Mouse (Mus musculus) lung, embryonic 14.5 days (tissue): Measurements from ENCODE around the gene Iqschfp. TPM values are rescaled to one million over a fixed set of nuclear protein-coding genes. Genes with fewer than 3 reads are reported as not detected.
A peak's percentile ranks its signal among the peaks of the same experiment; 100 is the strongest.

Experiments used
- ATAC-seq: fragments of 200-750 bp; cut with Nextera tagmentation; 2 replicates; pipeline ENCODE4 v1.8.0; 2017; ENCODE audit warnings: mild to moderate bottlenecking, moderate TSS enrichment, moderate library complexity; ENCODE audit not compliant: insufficient read depth
- DNase-seq: peaks from one replicate; pipeline ENCODE4 v3.0.0-alpha.2; 2015
- H3K27ac ChIP-seq: fragments of 300-500 bp; sonication (generic); 2 replicates; pipeline ENCODE4 v1.5.1; 2014; ENCODE audit warnings: low read depth, mild to moderate bottlenecking, moderate library complexity
- H3K27me3 ChIP-seq: fragments of 300-500 bp; sonication (generic); 2 replicates; pipeline ENCODE4 v1.6.1; 2014; ENCODE audit warnings: low read length, control low read depth; ENCODE audit not compliant: insufficient read depth
- H3K36me3 ChIP-seq: fragments of 300-500 bp; sonication (generic); 2 replicates; pipeline ENCODE4 v1.6.1; 2014; ENCODE audit warnings: control low read depth; ENCODE audit not compliant: insufficient read depth
- H3K4me1 ChIP-seq: fragments of 300-500 bp; sonication (generic); 2 replicates; pipeline ENCODE4 v1.6.1; 2014; ENCODE audit warnings: antibody characterized with exemption, control low read depth; ENCODE audit not compliant: insufficient read depth
- H3K4me2 ChIP-seq: fragments of 300-500 bp; sonication (generic); 2 replicates; pipeline ENCODE4 v1.6.1; 2014; ENCODE audit warnings: mild to moderate bottlenecking
- H3K4me3 ChIP-seq: fragments of 300-500 bp; sonication (generic); 2 replicates; pipeline ENCODE4 v1.5.1; 2014; ENCODE audit warnings: low read depth, low read length
- H3K9ac ChIP-seq: fragments of 300-500 bp; sonication (generic); 2 replicates; pipeline ENCODE4 v1.6.1; 2014
- H3K9me3 ChIP-seq: fragments of 300-500 bp; sonication (generic); 2 replicates; pipeline ENCODE4 v1.6.1; 2016; ENCODE audit warnings: low read depth, low read length, control low read depth
- CTCF ChIP-seq: IDR thresholded peaks from 2 replicates; pipeline ENCODE4 v1.5.1; 2016; ENCODE audit warnings: antibody characterized with exemption, low read depth
- WGBS: fragments of 180-500 bp; shearing (Covaris S2); extraction: QIAGEN DNeasy Blood & Tissue Kit; methylation state at CpG from one replicate; pipeline ENCODE4 v1.1.7; 2014; 5-methylcytosine and 5-hydroxymethylcytosine counted together
- polyA plus RNA-seq: library from polyadenylated mRNA; unstranded; fragments of >200 nt; fragmentation: Nextera tagmentation; extraction: Ambion mirVana; gene quantifications from 2 replicates; pipeline ENCODE4 v1.2.1, GENCODE M21; 2014

The Iqschfp gene
- polyA plus RNA-seq, 1 experiment from 2014 or later: not detected

- Histone ChIP-seq H3K9me3 (no peaks in the 10 kb centered on the region), H3K4me1 (no peaks in the 10 kb centered on the region), H3K4me3 (no peak overlapping the region), H3K9ac (no peak overlapping the region), H3K27me3 (no peaks in the 10 kb centered on the region), H3K4me2 (no peak overlapping the region), H3K27ac (no peak overlapping the region), H3K36me3 (no peaks in the 10 kb centered on the region)
- DNase-seq (no peak), ATAC-seq (no peak)
- TF ChIP-seq CTCF: no peak
- 66% methylated on average over 4 of the region's 4 CpGs for WGBS
These were observed 673.6 kb downstream of the Iqschfp start for GRCm38 (mm10) chr3:68565675-68566055.

- Histone ChIP-seq H3K27ac (no peak overlapping the region), H3K36me3 (no peaks in the 10 kb centered on the region), H3K27me3 (no peaks in the 10 kb centered on the region), H3K4me2 (no peak overlapping the region), H3K4me3 (no peak overlapping the region), H3K9me3 (no peaks in the 10 kb centered on the region), H3K9ac (no peak overlapping the region), H3K4me1 (no peaks in the 10 kb centered on the region)
- no peak for TF ChIP-seq CTCF
- ATAC-seq: no peak
- 55% methylated on average over 7 of the region's 7 CpGs for WGBS
- no peak for DNase-seq
These were observed 675.5 kb downstream of the Iqschfp start for GRCm38 (mm10) chr3:68567581-68567980.

DNA sequence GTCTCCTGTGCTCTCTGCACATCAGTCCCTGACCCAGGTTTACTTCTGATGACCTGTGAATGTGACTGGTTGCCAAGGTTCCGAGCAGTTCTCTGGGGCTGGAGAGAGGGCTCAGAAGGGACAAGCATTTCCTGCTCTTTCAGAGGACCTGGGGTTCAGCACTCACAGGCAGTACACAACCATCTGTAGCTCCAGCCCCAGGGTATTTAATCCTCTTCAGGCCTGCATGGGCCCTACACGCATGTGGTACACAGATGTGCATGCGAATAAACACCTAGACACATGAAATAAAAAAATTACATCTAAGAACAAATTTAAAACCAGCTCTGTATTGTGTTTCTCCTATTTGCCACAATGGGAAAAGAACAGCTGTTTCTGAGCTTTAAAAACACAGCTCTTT lies 676.1 kb downstream of the Iqschfp start:
- no peaks in the 10 kb centered on the region for H3K36me3 ChIP-seq
- WGBS: 70% methylated on average over 3 of the region's 3 CpGs
- no peak overlapping the region for H3K4me2 ChIP-seq
- 0 out of 2 replicates have a peak, but pooled peaks cover under 1% of the 10 kb centered on the region for H3K4me1 ChIP-seq
- no peaks in the 10 kb centered on the region for H3K27me3 ChIP-seq
- no peak for ATAC-seq
- H3K9ac ChIP-seq: no peak overlapping the region
- DNase-seq: no peak
- no peak overlapping the region for H3K27ac ChIP-seq
- no peak overlapping the region for H3K4me3 ChIP-seq
- no peaks in the 10 kb centered on the region for H3K9me3 ChIP-seq
- no peak for TF ChIP-seq CTCF

GRCm38 (mm10) chr3:68568716-68569115 lies 676.7 kb downstream of the Iqschfp start:
- 47% methylated on average over 7 of the region's 7 CpGs for WGBS
- Histone ChIP-seq H3K4me2 (no peak overlapping the region), H3K36me3 (no peaks in the 10 kb centered on the region), H3K9me3 (no peaks in the 10 kb centered on the region), H3K27ac (no peak overlapping the region), H3K4me3 (no peak overlapping the region), H3K9ac (no peak overlapping the region), H3K4me1 (0 out of 2 replicates have a peak, but pooled peaks cover 5% of the 10 kb centered on the region), H3K27me3 (no peaks in the 10 kb centered on the region)
- DNase-seq: no peak
- no peak for TF ChIP-seq CTCF
- ATAC-seq: no peak

GRCm38 (mm10) chr3:68570319-68570718 lies 678.3 kb downstream of the Iqschfp start:
- H3K9ac ChIP-seq: no peak overlapping the region
- no peak for TF ChIP-seq CTCF
- no peak overlapping the region for H3K27ac ChIP-seq
- H3K4me2 ChIP-seq: no peak overlapping the region
- DNase-seq: no peak
- H3K4me1 ChIP-seq: peaks cover 11% of the 10 kb centered on the region; the same call in 1 of the 2 replicates
- H3K4me3 ChIP-seq: no peak overlapping the region
- H3K9me3 ChIP-seq: no peaks in the 10 kb centered on the region
- no peaks in the 10 kb centered on the region for H3K27me3 ChIP-seq
- WGBS: 57% methylated on average over 4 of the region's 4 CpGs
- no peaks in the 10 kb centered on the region for H3K36me3 ChIP-seq
- ATAC-seq: no peak

DNA sequence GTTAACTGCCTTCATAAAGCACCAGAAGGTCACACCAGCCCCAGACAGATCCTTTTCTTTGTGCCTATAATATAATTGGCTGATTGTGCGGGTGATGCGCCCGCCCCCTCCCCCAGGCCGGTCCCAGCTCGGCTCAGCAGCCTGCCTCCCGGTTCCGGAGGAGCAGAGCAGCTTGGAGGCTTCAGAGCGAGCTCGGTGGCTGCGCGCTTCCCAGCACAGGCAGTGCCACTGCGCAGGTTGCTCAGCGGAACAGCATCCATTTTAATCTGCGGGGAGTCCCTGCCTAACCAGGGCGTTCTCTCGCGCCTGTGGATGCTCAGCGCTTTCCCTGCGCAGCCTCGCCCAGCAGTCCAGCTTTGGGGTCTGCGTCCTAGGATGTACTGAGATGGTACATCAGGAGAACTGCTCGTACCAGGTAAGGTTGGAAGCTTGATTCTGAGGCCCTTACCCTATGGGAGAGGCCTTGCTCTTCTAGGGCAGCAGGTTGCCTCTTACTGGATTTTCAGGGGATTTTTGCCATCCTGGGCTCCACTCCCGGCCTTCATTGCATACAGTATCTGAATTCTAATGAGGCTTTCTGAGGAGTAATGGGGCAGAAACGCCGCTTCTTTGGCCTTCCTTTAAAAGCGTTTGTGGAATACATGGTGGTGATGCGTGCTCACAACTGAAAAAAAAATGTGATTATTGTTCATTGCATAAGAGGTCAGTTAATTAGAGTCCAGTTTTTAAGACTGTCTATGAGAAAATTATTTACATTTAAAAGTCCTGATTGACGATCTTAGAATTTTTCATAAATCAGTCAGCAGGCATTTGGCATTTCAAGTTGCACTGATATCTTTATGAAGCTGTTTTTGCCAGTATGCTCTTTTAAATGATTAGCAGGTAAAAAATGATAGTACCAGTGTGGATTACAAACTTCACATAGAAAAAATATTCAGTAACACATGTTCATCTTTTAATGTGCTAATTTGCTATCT lies 680.5 kb downstream of the Iqschfp start:
- TF ChIP-seq CTCF: no peak
- Histone ChIP-seq H3K27ac (peak overlapping the region; percentile 48), H3K4me3 (peak overlapping the region; percentile 26), H3K27me3 (no peaks in the 10 kb centered on the region), H3K4me1 (peaks cover 28% of the 10 kb centered on the region), H3K9me3 (no peaks in the 10 kb centered on the region), H3K36me3 (no peaks in the 10 kb centered on the region), H3K4me2 (peak overlapping the region; percentile 57), H3K9ac (0 out of 2 replicates have a peak overlapping the region, but pooled peaks have one; percentile 17)
- WGBS: 18% methylated on average over 28 of the region's 28 CpGs
- ATAC-seq: peak; percentile 38
- DNase-seq: peak; percentile 70

GRCm38 (mm10) chr3:68573226-68573624 lies 681.2 kb downstream of the Iqschfp start:
- no peak for TF ChIP-seq CTCF
- Histone ChIP-seq H3K27ac (peak overlapping the region; percentile 48), H3K27me3 (no peaks in the 10 kb centered on the region), H3K9ac (no peak overlapping the region), H3K36me3 (no peaks in the 10 kb centered on the region), H3K4me3 (no peak overlapping the region), H3K4me1 (peaks cover 28% of the 10 kb centered on the region), H3K4me2 (0 out of 2 replicates have a peak overlapping the region, but pooled peaks have one; percentile 57), H3K9me3 (no peaks in the 10 kb centered on the region)
- ATAC-seq (0 out of 2 replicates have a peak, but pooled peaks have one; percentile 28), DNase-seq (peak; percentile 47)
- 56% methylated on average over 3 of the region's 3 CpGs for WGBS
